Comparison of ENCODE assay signal across 9 mouse cellular contexts in the genomic region with DNA sequence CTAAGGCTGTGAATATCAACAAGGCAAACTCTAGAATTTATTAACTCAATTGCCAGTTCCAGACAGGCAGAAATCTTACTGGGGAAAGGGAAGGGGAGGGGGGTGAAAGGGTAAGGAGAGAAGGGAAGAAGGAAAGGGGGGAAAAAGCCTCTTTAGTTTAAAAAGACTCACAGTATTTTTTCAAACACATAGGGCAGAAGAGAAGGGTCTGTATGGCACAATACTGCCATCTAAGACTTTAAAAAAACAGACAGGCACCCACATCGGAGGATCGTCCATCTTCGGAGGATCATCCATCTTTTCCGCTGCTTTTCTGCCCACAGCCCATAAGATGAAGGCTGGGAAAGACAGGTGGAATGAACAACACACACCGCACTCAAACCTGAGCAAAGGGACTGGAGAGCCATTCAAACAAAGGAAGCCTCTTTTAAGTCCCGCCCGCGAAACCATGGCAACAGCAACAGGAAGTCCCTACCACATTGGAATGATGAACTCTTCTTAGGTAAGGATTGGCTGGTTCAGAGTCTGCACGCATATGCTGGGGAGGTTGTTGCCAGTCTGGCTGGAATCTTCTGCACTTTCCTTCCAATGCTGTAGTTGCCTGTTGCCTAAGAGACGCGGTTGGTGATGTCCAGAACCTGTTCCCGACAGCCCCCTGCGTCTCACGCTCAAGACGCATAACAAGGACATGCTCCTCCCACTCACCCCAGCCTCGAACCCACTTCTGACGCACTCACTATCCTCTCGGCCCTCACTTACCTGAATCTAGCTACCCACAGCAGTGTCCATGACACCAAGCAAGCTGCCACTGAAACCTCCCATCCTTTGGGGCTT. TPM values are rescaled to one million over a fixed set of nuclear protein-coding genes. Genes with fewer than 3 reads are reported as not detected.
DNase-seq lines count a peak whose midpoint lies in the region; ATAC-seq and TF ChIP-seq lines count a peak whose summit lies in the region.
"Had no signal": no experiment of that assay in that cellular context is flagged by ENCODE, and none has a peak within 500 bp of the region (broad histone marks: within the 10 kb centered on the region; RNA-seq: fewer than 3 reads in every experiment).

No protein-coding gene starts in this region.

- H3K9ac ChIP-seq in heart, embryonic 14.5 days (ENCODE audit: low read length), result peak overlapping the region; percentile 56
- peak overlapping the region; percentile 52 for H3K9ac ChIP-seq in kidney, postnatal 0 days (ENCODE audit: low read depth, low read length)
- H3K9ac ChIP-seq in midbrain, postnatal 0 days (replicated peaks; ENCODE audit: low read length, poor library complexity, severe bottlenecking), result peak overlapping the region; percentile 55; the same call in 1 of the 2 replicates

- DNase-seq in 3T3-L1 (ENCODE audit: low read depth, low spot score) (peak; percentile 13), liver (peak; percentile 46)
- peak; percentile 96 for DNase-seq in brain, embryonic 14.5 days (ENCODE audit: low read depth)
- DNase-seq in kidney, postnatal 0 days (ENCODE audit: low spot score), result peak; percentile 86
- DNase-seq in midbrain, postnatal 0 days (ENCODE audit: low spot score), result peak; percentile 91
- DNase-seq in spleen, postnatal 14 days (ENCODE audit: low spot score in 2 of 2), result peak; percentile 8 to 34

- H3K4me2 ChIP-seq in heart, embryonic 14.5 days (ENCODE audit: low read length), result peak overlapping the region; percentile 62
- peak overlapping the region; percentile 54 for H3K4me2 ChIP-seq in kidney, postnatal 0 days (ENCODE audit: low read length)
- H3K4me2 ChIP-seq in midbrain, postnatal 0 days (ENCODE audit: low read depth, low read length, poor library complexity, severe bottlenecking), result peak overlapping the region; percentile 45

- no peaks in the 10 kb centered on the region for H3K4me1 ChIP-seq in embryonic fibroblast, embryonic 13.5 days (ENCODE audit: control insufficient read depth, insufficient read depth, low read length)
- no peaks in the 10 kb centered on the region for H3K4me1 ChIP-seq in heart, embryonic 14.5 days (ENCODE audit: control insufficient read depth in 2 of 2, insufficient read depth in 2 of 2, low read length in 2 of 2)
- no peaks in the 10 kb centered on the region for H3K4me1 ChIP-seq in kidney, postnatal 0 days (replicated peaks; ENCODE audit: insufficient read depth, low read length)
- no peaks in the 10 kb centered on the region for H3K4me1 ChIP-seq in midbrain, postnatal 0 days (ENCODE audit: insufficient read depth, low read length)

- ATAC-seq in heart, embryonic 14.5 days (ENCODE audit: insufficient number of reproducible peaks, insufficient read depth, low FRiP score, low read depth), result no peak
- peak; percentile 96 for ATAC-seq in kidney, postnatal 0 days (replicated peaks; ENCODE audit: low FRiP score, low read depth)
- ATAC-seq in midbrain, postnatal 0 days (ENCODE audit: low FRiP score), result peak; percentile 96

- H3K27ac ChIP-seq in embryonic fibroblast, embryonic 13.5 days (ENCODE audit: insufficient read depth, low read length), result no peak overlapping the region
- no peak overlapping the region for H3K27ac ChIP-seq in heart, embryonic 14.5 days (replicated peaks in 1 of 2; ENCODE audit: control insufficient read depth in 1 of 2, insufficient read depth in 1 of 2, low read depth in 2 of 2, low read length in 2 of 2)
- peak overlapping the region; percentile 70 for H3K27ac ChIP-seq in kidney, postnatal 0 days
- peak overlapping the region; percentile 79 for H3K27ac ChIP-seq in midbrain, postnatal 0 days (ENCODE audit: low read depth, low read length)

- no peaks in the 10 kb centered on the region for H3K27me3 ChIP-seq in heart, embryonic 14.5 days (ENCODE audit: control insufficient read depth, insufficient read depth, low read length)
- no peaks in the 10 kb centered on the region for H3K27me3 ChIP-seq in kidney, postnatal 0 days (ENCODE audit: insufficient read depth, low read length)
- no peaks in the 10 kb centered on the region for H3K27me3 ChIP-seq in midbrain, postnatal 0 days (ENCODE audit: insufficient read depth, low read length)
- H3K27me3 ChIP-seq: CH12.LX had no signal

- peak overlapping the region; percentile 27 for H3K4me3 ChIP-seq in embryonic fibroblast, embryonic 13.5 days (ENCODE audit: insufficient read depth, low read length)
- H3K4me3 ChIP-seq in heart, embryonic 14.5 days (ENCODE audit: control insufficient read depth in 1 of 2, insufficient read depth in 1 of 2, low read depth in 1 of 2, low read length in 2 of 2), result peak overlapping the region; percentile 42 to 48
- peak overlapping the region; percentile 37 for H3K4me3 ChIP-seq in kidney, postnatal 0 days (replicated peaks; ENCODE audit: low read depth, low read length)
- H3K4me3 ChIP-seq in midbrain, postnatal 0 days (ENCODE audit: low read depth, low read length), result peak overlapping the region; percentile 39

- 29% methylated on average over 18 of the region's 18 CpGs for WGBS in heart, embryonic 14.5 days
- WGBS in kidney, postnatal 0 days, result 25% methylated on average over 18 of the region's 18 CpGs
- 23% methylated on average over 18 of the region's 18 CpGs for WGBS in midbrain, postnatal 0 days

- TF ChIP-seq CTCF in brain, embryonic 14.5 days (IDR thresholded peaks at IDR 0.05; ENCODE audit: borderline replicate concordance, extremely low read depth, insufficient read depth, insufficient read length), result no peak
- no peak for TF ChIP-seq CTCF in embryonic fibroblast, embryonic 13.5 days (IDR thresholded peaks at IDR 0.05; ENCODE audit: borderline replicate concordance, insufficient read depth, low read length)
- no peak for TF ChIP-seq CTCF in kidney, postnatal 0 days (IDR thresholded peaks at IDR 0.05; ENCODE audit: low read depth)
- no peak for TF ChIP-seq CTCF in midbrain, postnatal 0 days (IDR thresholded peaks at IDR 0.05)

- no peaks in the 10 kb centered on the region for H3K36me3 ChIP-seq in heart, embryonic 14.5 days (ENCODE audit: control insufficient read depth, insufficient read depth, low read length)
- no peaks in the 10 kb centered on the region for H3K36me3 ChIP-seq in kidney, postnatal 0 days (ENCODE audit: insufficient read depth, low read length)
- no peaks in the 10 kb centered on the region for H3K36me3 ChIP-seq in midbrain, postnatal 0 days (ENCODE audit: insufficient read depth, low read length)

- TF ChIP-seq POLR2A in brain, embryonic 14.5 days (IDR thresholded peaks at IDR 0.05; ENCODE audit: borderline replicate concordance, extremely low read depth, insufficient read depth, insufficient read length, poor library complexity, severe bottlenecking), result no peak
- 0 out of 2 replicates have a peak, but pooled peaks have one; percentile 19 for TF ChIP-seq POLR2A in embryonic fibroblast, embryonic 13.5 days (IDR thresholded peaks at IDR 0.05; ENCODE audit: low read depth, low read length)

- no peaks in the 10 kb centered on the region for H3K9me3 ChIP-seq in heart, embryonic 14.5 days (ENCODE audit: control insufficient read depth, low read length)
- no peaks in the 10 kb centered on the region for H3K9me3 ChIP-seq in kidney, postnatal 0 days (replicated peaks; ENCODE audit: low read length)
- H3K9me3 ChIP-seq in midbrain, postnatal 0 days (ENCODE audit: low read length), result no peaks in the 10 kb centered on the region

RNA-seq across cellular contexts. Expression of a gene that starts 18.2 kb away (rescaled TPM):
- 57.9 and 59.9 TPM in 2 replicates for polyA plus RNA-seq in brain, embryonic 14.5 days (2012; rRNA removed)
- 20.4 and 24.5 TPM in 2 replicates for polyA plus RNA-seq in embryonic fibroblast, embryonic 13.5 days (2011; ENCODE audit: insufficient read length, low read depth, missing spikeins)
- polyA plus RNA-seq in heart, embryonic 14.5 days (2014; fragmentation: Nextera tagmentation; extraction: Ambion mirVana), result 15.4 and 18.3 TPM in 2 replicates
- polyA plus RNA-seq in kidney, postnatal 0 days (2015; fragmentation: Nextera tagmentation; extraction: Ambion mirVana), result 35.9 and 39.0 TPM in 2 replicates
- total RNA-seq in midbrain, postnatal 0 days (2014; rRNA removed), result 53.8 and 67.6 TPM in 2 replicates
- polyA plus RNA-seq in midbrain, postnatal 0 days (2015; fragmentation: Nextera tagmentation; extraction: Ambion mirVana), result 85.0 and 97.7 TPM in 2 replicates

Comparison
In these comparisons a context has a peak if more than half of its experiments do, and no peak if none do; other contexts are left out.
1. DNase-seq: peak in every context shown above with its lines; median percentile 96 in brain, embryonic 14.5 days; 91 in midbrain, postnatal 0 days; 86 in kidney, postnatal 0 days; 46 in liver; 21 in spleen, postnatal 14 days; 13 in 3T3-L1.
2. H3K27ac ChIP-seq: peak in kidney, postnatal 0 days (single experiment) and midbrain, postnatal 0 days (single experiment); none in embryonic fibroblast, embryonic 13.5 days (single experiment) and heart, embryonic 14.5 days (0 of 2).
3. Peak in every context shown above with its lines, with median percentiles within 50 percentile points of each other: H3K4me3 ChIP-seq, H3K4me2 ChIP-seq and H3K9ac ChIP-seq.